Mouse (Mus musculus) spleen, postnatal 10 days (tissue): ENCODE results near the gene Arhgap44.

ENCODE experiments used
- DNase-seq, 2 experiments: peaks; one replicate each; pipeline ENCODE4 v3.0.0; 2021 to 2022; ENCODE audit warnings: low spot score in 2 of 2

The Arhgap44 gene

DNA sequence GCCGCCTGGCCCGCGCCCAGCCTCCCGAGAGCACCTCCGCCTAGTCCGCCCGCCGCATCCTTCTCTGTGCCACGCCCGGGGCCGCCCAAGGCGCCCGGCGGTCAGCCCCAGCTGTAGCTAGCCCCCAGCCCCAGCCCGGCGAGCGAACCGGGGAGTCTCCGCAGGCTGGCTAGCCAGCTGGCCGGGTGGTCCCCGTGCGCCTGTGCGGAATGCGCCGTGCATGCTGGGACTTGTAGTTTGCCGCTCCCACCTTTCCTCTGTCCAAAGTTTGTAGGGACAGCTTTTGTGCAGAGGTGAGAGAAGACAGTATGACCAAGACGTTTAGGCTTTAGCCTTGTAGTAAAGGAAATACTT, at the start of gene Arhgap44:
Gene Arhgap44, minus strand, starts transcription at position 195 of the 354 bp plus-strand sequence.
- no peak for DNase-seq

DNA sequence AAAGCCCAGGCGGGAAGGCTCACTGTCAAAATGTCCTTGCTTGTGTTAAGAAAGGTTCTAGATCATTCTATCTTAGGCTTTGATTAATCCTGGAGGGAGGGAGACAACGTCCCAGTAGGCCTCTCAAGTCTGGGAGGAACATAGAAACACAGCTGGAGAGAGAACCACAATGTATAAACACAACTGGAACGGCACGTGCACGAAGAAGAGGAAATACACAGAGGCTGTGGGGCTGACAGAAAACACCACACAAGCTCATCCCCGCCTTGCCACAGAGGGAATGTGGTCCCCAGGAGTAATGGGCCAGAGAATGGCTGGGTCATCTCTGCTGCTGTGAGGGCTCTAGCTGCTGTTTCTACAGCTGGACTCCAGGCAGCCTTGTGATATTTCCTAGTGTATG, 48.9 kb upstream of the Arhgap44 start:
- DNase-seq, result no peak

DNA sequence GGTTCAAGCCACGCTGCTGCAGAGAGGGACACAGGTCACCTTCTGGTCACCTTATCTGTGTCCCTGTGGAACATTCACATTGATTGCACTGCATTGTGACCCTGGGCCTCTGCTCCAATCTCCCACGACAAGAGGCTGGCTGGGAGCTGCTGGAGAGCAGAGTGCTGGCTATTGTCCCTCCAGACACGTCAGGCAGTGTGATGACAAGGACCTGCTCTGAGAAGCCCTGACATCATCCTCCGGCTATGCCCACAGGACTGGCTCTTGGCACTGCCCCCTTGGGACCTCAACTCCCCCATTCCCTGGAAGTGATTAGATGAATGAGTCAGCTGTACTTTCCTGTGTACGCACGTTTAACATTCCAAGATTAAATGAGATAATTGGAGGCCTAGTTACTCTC, 46.7 kb upstream of the Arhgap44 start:
- DNase-seq, result no peak

- DNase-seq, result no peak
Observed at GRCm38 (mm10) chr11:65205306-65205705, 42.5 kb upstream of the Arhgap44 start.

- no peak for DNase-seq
Observed at GRCm38 (mm10) chr11:65204651-65205050, 41.9 kb upstream of the Arhgap44 start.

GRCm38 (mm10) chr11:65203020-65203419, 40.3 kb upstream of the Arhgap44 start:
- DNase-seq, result no peak

GRCm38 (mm10) chr11:65202236-65202635, 39.5 kb upstream of the Arhgap44 start:
- no peak for DNase-seq

GRCm38 (mm10) chr11:65198026-65198425, 35.3 kb upstream of the Arhgap44 start:
- DNase-seq, result no peak

- DNase-seq, result peak; percentile 10 to 55
Observed at GRCm38 (mm10) chr11:65197280-65197679, 34.5 kb upstream of the Arhgap44 start.

GRCm38 (mm10) chr11:65186974-65187373, 24.2 kb upstream of the Arhgap44 start:
- no peak for DNase-seq

GRCm38 (mm10) chr11:65185114-65185513, 22.4 kb upstream of the Arhgap44 start:
- DNase-seq, result no peak

- DNase-seq, result no peak
Observed at GRCm38 (mm10) chr11:65170121-65170750, 7.5 kb upstream of the Arhgap44 start.

GRCm38 (mm10) chr11:65161881-65162766, 637 bp downstream of the Arhgap44 start:
- no peak for DNase-seq

- DNase-seq, result no peak
Observed at GRCm38 (mm10) chr11:65160991-65161880, 1.5 kb downstream of the Arhgap44 start.

GRCm38 (mm10) chr11:65159791-65160190, 3.0 kb downstream of the Arhgap44 start, which contains the start of gene 1700086D15Rik:
Gene 1700086D15Rik (minus strand): TSS chr11:65159891.
- no peak for DNase-seq

DNA sequence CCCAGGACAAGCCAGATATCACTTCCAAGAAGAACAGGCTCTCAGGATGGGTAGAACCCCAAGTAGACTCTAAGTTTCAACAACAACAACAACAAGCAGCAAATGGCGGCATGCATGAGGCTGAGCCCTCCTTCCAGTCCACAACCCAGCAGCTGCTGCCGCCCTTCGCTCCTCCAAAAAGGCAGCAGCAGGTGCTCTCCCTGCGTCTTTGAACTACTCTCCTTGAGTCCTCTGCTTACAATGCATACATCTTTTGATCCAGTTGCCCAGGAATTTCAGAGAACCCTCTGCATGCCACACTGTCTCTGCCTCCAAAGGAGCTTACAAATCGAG, 4.1 kb downstream of the Arhgap44 start:
- no peak for DNase-seq

DNA sequence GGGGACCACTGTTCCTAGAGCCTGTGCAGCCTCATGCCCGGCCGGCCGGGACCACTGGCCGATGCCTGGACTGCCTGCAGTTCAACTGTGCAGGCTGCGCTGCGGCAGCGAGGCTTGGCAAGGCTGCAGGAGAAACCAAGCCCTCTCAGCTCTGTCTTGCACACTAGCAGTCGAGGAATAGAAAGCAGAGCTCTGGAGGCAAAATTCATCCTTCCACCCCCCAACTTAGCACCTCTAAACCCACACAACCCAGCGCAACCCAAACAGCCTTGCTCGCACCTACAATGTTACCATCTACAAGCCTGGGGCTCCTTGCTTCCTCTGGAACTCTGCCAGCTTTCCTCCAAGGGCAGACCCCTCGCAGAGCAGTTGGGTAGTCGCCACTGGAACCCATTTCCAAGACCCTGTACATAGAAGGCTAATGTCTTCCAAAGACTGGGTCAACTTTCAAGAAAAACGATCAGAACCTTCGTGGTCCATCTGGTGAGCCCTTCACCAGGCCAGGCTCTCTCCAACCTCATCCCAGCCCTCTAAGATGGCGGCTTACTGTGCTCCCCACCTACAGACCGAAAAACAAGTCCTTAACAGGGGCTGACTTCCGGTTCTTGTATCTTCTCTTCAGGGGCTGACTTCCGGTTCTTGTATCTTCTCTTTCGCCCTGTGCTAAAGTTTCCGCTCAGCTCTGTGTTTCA, 4.6 kb downstream of the Arhgap44 start:
- no peak for DNase-seq

GRCm38 (mm10) chr11:65153006-65153405, 9.8 kb downstream of the Arhgap44 start:
- DNase-seq, result no peak

GRCm38 (mm10) chr11:65148441-65148840, 14.3 kb downstream of the Arhgap44 start:
- DNase-seq, result no peak

DNA sequence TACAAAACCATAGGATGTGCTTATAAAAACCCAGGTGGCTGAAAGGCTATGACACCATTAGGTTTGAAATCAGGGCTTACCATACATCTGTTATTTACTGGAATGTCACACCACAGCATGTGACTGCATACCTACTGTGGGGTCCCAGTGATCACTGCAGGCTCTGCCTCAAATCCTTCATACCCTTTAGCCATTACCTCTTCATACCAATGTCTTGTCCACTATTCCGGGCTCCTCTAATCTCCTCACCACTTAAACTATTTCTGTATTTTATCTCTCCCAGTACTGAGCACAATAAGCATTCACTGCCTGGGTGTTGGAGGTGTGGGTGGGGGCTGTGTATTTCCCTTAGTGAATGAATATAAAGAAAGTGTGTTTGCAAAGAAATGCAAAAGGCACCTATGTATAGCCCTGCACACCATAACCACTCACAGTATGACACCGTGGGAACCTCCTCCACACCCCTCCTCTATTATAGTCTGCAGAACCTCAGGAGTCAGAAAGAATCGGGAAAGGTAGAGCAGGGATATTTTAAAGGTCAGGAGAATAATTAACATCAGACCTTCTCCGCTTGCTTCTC, 19.8 kb downstream of the Arhgap44 start:
- no peak for DNase-seq

DNA sequence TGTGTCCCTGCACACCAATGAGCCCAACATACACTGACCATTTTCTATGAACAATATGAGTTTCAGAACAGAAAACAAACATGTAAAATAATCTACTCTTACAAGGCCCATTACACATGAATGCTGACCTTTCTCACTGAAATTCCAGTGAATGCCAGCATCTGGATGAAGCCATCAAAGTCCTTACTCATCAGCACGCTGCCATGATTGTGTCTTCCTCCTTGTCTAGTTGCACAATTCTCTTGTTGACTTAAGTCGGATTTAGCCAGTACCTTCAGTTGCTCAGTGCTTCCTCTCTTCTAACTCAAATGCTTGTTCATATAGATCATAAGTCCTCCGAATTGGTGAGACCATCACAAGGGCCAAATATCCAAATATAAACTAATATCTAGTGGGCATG, 23.7 kb downstream of the Arhgap44 start:
- no peak for DNase-seq
